Mouse (Mus musculus): ENCODE data around the gene Smim7.

The Smim7 gene

DNA sequence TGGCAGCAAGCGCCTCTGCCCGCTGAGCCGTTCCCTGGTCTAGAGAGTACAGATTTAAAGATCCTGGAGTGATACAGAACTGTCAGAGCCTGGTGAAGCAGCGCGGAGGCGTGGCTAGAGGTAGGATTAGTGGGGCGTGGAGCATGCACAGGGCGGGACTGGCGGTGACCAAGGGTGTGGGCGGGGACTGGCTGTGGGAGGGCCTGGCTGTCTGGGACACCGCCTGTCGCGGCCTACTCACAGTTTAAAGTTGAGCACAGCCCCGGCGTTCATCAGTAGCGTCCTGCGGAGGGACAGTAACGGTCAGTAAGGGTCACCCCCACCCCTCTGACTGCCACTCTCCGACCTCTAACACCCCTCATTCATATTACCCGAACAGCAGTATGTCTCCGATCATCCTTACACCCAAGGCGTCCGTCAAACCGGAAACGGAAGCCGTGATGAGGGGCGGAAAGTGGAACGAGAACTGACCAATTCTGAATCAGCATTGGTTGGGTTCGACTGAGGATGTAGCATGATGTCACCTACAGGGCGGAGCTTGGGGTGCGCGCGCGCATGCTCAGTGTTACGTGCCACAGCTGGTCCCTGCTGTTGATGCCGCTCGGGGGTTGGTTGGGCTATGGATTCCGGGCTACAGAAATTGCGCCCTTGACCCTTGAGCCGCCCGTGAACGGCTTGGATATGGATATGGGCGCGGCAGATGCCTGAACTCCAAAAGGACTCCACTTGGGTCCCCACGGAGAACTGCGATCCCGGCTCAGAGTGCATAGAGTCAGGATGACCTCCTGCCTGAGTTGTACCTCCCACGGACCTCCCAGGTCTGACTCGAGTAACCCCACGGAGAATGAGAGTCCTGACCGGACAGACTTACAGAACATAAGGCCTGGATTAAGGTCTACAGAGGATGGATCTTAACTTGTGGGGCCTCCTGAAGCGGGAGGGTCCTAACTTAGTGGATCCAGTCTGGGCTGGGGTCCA is at the start of gene Smim7:
TSS of gene Smim7 (minus strand) at position 456 of the 978 bp plus-strand sequence.
- peak; percentile 99 to 100 for DNase-seq (ENCODE audit: low spot score in 2 of 2)

DNA sequence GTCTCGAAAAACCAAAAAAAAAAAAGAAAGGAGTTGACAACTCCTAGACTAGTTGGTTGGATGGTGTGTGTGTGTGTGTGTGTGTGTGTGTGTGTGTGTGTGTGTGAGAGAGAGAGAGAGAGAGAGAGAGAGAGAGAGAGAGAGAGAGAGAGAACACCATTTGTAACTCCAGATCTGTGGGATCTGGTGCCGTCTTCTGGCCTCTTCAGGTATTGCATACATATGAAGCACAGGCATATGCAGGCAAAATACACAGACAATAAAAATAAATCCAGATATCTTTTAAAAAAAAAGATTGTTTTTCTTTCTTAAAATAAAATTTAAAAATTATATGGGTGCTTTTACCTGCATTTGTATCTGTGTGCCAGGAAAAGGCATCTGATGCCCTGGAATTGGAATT is 19.3 kb upstream of the Smim7 start:
- DNase-seq (ENCODE audit: low spot score in 2 of 2): no peak

DNA sequence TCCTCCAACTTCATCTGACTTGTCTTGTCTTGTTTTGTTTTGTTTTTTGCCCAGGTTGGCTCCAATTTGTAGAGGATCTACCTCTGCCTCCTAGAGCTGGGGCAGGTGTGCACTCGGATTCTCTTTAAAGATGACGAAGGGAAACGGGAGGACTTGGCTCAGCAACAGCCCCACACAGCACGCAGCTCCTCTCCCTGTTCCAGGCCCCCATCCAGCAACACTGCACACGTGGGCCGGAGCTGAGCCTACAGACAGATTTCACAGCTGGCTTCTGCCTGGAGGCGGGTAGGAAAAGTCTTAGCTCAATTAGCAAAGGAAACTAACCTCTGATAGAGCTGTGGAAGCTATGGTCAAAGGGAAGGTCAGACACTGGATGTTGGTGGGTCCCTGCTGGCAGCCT is 18.4 kb upstream of the Smim7 start:
- DNase-seq (ENCODE audit: low spot score in 2 of 2): peak; percentile 55 to 59

DNA sequence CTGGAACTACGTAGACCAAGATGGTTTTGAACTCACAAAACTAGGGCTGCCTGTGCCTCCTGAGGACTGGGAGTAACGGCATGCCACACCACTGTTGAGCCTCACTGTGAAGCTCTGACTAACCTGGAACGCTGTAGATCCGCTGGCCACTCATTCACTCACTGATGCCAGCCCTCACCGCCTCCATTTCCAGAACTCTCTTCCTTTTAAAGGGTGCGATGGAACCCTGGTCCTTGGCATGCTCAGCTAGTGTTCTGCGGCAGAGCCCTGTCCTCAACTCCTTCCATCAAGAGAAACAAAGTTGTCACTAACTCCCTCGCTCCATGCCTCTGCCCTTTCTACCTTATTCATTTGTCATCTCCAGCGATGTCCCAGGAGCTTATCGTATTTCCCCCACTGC is 18.0 kb upstream of the Smim7 start:
- DNase-seq (ENCODE audit: low spot score in 2 of 2): no peak

DNA sequence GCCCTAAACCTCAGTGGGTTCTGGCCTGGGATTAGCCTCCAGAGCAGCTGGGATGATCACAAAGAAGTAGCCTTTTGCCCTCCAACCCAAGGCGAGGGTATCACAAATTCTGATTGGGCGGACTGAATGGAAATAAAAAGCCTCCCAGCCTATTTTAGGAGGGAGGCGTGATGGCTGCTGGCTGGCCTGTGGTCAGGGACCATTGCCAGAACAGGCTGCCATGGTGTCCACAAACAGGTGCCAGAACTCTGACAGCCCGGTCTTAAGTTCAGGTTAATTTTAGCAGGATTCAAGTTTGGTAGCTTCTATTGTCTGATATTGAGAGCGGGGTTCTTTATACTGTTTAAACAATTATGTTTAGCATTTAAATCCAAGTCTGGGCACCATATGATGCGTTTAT is 16.9 kb upstream of the Smim7 start:
- peak; percentile 62 to 80 for DNase-seq (ENCODE audit: low spot score in 2 of 2)

DNA sequence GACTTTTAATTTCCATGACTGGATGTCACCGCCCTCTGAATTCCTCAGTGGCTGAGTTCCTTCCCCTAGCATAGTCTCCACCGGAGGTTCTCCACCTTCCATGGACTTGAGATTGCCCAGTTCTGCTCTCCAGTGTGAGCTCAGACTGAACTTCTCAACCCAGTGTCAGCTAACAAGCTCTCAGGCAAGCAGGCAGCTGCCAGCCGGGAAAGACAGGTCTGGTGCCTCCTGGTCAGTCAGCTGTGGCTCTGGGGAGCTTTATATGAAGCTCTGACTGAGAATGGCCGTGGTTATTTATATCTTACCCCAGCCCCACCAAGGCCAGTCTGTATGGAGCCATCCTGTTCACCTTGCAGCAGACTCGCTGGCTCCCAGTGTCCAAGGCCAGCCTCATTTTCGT is 13.5 kb upstream of the Smim7 start:
- peak in 1 of 2 experiments; percentile 41 for DNase-seq (ENCODE audit: low spot score in 2 of 2)

DNA sequence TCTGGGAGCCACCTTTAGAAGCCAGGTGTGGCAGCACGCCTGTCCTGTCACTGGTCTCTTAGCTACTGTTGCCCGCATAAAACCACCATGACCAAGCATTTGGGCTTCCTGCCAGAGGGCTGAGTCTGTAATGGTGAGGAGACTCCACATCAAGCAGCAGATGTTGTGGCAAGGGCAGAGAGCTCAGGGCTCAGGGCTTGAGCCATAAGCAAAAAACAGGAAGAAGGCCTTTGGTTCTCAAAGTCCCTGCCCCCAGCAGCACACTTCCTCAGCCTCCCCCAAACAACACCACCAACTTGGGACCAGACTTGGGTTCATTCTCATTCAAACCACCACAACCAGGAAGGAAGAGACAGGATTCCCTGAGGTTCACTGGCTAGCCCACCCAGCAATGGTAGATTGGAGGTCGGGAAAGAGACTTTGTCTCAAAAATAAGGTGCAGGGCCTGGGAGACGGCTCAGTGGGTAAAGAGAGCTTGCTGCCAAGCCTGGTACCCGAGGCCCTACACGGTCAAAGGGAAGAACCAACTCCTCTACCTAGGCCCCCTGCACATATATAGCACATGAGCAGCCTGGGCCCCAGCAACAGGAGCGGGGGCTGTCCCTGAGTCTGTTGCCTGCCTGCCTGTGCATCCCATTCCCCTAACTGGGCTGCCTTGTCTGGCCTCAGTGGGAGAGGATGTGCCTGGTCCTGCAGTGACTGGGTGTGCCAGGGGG is 12.3 kb upstream of the Smim7 start:
- peak; percentile 61 to 70 for DNase-seq (ENCODE audit: low spot score in 2 of 2)

DNA sequence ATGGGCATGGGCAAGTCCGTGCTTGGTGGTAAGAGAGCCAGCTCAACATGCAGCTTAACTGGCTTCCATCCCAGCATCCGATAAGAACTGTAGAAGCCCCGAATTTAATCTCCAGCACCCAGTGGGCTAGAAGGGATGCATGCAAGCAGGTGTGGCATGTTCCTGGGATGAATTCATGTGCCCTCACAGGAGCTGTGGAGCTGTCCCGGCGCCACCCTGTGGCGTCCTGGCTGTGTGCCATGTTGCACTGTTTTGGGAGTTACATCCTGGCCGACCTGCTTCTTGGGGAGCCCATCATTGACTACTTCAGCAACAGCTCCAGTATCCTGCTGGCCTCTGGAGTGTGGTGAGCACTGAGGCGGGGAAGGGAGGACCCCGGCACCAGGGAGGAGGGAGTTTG is 8.5 kb upstream of the Smim7 start:
- DNase-seq (ENCODE audit: low spot score in 2 of 2): no peak

DNA sequence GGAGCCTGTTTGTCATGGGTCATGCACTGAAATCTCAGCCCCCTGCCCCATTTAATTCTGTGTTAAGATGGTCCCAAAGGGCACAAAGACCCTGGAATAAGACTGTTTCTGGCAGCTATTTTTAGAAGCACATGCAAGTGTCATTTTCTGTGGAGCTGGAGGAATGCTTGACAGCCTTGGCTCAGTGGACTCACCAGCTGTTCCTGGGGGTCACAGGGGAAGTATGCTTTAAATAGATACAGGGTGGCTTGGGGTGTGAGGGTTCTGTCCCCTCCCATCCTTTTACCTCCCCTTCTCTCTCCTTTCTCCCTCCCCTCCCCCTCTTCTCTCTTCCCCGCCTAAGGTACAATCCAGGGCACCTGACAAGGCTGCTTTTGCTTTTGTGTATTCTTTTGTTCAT is 7.1 kb upstream of the Smim7 start:
- DNase-seq (ENCODE audit: low spot score in 2 of 2): no peak

DNA sequence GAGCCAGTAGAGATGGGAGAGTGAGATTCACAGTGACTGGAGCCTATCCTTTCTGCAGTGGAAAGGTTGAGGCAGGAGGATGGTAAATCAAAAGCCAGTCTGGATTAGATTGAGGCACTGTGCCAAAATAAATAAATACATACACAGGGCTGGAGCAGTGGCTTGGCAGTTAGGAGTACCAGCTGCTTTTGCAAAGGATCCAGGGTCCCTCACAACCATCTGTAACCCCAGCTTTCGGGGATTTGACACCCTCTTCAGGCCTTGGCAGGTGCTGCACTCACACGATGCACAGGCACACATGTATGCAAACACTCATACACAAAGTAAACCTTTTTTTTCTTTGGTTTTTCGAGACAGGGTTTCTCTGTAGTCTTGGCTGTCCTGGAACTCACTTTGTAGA is 6.4 kb upstream of the Smim7 start:
- no peak for DNase-seq (ENCODE audit: low spot score in 2 of 2)

DNA sequence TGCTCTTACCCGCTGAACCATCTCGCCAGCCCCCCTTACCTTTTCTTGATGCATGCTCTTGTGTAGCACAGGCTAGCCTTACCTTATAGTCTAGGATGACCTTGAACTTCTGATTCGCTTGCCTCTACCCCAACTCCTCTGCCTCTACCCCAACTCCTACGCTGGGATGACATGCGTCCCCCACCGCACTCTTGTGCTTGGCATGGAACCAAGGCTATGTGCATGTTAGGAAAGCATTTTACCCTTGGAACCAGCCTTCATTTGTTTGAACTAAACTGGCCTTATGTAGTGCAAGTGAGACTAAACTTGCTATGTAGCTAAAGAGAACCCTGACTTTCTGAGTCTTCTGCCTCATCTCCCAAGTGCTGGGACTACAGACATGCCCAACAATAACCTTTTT is 5.0 kb upstream of the Smim7 start:
- no peak for DNase-seq (ENCODE audit: low spot score in 2 of 2)

DNA sequence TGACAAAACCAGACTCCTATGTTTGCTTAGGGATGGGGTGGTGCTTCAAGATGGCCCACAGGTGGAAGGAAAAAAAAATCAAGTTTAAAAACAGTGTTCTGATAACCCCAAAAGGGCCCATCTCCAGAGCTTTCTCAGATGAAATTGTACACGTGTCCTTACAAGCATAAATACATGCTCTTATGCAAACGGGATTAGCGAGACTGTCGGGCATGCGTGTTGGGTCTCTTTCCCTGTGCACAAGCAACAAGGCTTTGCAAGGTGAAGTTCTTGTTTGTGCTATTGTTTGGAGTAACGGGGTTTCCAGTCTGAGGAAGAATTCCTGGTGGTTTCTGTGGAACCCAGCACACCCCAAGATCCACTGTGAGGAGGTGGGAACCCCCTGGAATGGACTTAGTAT is 2.6 kb upstream of the Smim7 start:
- DNase-seq (ENCODE audit: low spot score in 2 of 2): no peak

DNA sequence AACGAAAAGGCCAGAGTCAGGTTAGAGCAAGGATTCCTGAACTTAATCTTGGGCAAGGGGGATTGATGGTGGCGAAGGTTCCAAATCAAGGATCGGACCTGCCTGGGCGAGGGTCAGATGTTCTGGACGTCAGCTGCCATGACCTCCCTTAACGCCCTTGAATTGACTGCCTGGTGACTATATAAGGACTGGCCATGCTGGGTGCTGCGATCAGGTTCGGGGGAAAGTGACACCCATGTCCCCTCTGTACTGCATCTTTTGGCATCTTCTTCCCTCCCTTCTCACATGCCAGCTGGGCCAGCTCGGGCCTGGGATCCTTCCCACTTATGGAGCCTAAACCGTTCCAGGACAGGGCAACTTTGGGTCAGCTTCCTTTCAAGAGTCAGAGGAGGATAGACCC is 1.6 kb upstream of the Smim7 start:
- peak; percentile 60 to 61 for DNase-seq (ENCODE audit: low spot score in 2 of 2)

DNA sequence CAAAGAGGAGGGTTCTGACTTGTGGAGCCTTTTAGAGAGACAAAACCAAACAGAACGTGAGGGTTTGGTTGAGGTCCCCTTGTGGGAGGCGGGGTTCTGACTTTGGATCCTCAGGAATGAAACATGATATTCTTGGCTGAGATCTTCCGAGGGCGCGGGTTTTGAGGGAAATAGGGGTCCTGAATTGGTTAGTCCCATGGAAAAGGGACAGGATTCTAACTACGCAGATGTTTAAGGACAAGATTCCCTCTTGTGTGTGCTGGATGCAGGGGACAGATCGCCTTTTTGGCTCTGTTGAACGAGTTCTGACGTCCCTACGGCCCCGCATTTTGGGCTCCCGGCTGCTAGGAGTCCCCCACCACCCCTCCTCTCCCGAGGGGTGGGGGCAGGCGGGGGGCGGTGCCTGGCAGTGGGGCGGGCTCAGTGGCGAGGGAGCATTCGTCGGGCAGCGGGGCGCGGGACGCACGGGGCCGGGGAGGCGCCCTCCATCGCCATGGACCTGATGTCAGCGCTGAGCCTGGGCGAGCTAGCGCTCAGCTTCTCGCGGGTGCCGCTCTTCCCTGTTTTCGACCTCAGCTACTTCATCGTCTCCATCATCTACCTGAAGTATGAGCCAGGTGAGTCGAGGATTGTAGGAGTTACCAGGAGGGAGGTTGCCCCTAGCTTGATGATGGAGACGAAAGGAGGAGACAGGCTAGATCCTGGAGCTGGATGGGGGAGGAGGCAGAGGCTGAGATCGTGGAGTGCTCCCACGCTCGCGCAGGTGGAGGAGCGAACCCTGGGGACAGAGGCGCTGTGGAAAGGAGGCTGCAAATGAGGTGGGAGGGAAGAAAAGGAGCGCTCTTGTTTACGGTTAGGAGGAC is 954 bp upstream of the Smim7 start, which contains the start of gene Tmem38a:
TSS of gene Tmem38a (plus strand) at position 445 of the 863 bp plus-strand sequence.
- DNase-seq (ENCODE audit: low spot score in 2 of 2): peak; percentile 81 to 84

DNA sequence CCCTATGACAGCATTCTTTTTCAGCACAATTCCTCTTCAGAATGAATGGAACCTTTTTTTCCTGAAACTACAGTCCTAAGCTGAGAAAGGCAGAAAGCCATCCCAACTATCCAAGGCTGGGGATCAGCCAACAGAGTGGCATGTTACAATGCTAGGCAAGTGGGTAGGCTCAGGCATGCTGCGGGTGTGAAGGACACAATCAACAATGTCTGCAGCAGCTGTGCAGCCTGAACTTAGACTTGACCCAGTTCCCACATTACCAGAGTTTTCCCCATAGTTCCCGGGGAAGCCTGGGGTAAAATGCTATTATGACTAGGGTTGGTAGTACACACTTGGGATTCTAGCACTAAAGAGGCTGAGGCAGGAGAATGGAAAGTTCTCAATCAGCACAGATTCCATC is 4.9 kb downstream of the Smim7 start:
- DNase-seq (ENCODE audit: low spot score in 2 of 2): no peak

DNA sequence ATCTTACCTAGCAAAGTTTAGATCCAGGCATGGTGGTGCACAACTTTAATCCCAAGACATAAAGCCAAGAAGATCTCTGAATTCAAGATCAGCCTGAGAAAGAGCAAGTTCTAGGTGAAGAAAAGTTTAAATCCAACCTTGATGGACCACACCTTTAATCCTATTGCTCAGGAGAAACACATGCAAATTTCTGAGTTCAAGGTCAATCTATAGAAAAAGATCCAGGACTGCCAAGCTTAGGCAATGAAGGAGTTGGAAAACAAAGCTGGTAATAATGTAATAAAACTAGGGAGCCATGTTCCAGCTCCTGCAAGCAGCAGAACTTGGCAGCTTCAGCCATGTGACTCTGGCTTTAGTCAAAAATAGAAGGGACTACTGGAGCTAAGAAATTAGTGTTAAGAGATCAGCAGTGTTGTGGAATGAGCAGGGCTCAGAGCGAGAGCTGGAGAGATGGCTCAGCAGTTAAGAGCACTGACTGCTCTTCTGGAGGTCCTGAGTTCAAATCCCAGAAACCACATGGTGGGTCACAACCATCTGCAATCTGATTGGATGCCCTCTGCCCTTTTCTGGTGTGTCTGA is 9.7 kb downstream of the Smim7 start:
- peak in 1 of 2 experiments; percentile 44 for DNase-seq (ENCODE audit: low spot score in 2 of 2)

DNA sequence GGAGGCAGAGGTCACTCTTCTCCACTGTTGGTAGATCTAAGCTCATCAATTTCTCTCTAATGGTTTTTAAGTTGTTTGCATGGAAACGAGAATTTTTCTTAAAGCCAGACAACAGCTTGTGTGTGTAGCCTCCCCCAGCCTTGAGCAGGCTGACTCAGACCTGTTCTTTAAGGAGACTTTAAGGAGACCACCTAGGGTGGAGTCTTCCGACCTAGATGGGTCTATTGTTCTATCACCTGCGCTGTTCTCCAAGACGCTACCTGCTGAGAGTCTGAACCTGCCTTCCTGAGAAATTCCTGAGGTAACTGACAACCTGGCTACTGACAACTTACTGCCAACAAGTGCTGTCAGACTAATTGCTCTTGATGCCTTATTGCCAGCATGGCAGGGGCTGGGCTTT is 15.1 kb downstream of the Smim7 start:
- DNase-seq (ENCODE audit: low spot score in 2 of 2): no peak

DNA sequence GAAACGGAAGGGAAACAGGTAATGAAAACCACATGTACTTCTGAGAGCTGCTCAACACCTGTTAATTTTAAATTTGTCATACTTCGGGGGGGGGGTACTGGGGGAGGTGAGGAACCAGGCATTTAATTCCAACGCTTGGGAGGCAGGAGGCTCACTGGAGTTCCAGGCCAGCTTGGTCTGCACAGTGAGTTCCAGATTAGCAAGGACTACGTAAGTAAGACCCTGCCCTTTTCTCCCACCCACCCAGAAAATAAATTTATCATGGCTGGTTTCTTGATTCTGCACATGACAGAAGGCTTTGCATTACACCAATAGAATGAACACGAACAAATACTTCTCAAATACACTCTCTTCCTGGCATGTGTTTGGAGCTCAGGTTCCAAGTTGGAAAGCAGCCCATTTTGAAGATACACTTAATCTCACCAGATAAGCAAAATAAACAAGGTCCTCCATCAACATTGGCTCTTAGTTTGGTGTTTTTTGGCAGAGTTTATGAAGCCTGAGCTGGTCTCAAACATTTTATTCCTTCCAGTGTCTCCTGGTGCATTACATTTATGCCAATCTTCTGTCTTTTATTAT is 21.5 kb downstream of the Smim7 start:
- DNase-seq (ENCODE audit: low spot score in 2 of 2): peak; percentile 22 to 55

DNA sequence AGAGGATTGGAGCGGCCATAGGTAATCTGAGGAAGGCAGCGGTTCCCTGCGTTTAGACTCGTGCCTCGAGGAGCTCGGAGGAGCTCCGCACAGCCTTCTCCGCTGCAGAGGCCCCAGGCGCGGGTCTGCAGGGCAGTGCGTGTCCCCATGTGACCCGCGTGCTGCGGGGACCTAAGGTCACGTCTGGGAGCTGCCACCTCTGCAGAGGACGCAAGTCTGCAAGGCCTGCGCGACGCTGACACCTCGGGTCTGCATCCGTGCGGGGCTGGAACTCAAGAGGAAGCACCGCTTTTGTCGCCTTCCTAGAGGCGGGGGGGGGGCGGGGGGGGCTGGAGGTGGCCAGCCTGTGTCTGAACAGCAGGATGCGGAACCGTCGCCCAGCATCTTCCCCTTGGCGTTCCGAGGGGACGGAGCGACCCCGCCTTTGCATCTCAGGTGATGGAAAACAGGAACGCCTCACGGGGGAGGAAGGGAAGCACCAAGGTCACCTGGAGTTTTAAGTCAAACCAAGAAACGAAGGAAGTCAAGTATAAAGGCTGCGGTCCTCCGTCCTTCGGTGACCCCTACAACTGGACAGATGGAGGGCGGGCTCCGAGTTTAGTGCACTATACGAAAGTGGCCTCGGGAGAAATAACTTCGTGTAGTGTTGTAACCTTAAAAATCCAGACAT is 22.1 kb downstream of the Smim7 start:
- DNase-seq (ENCODE audit: low spot score in 2 of 2): no peak

DNA sequence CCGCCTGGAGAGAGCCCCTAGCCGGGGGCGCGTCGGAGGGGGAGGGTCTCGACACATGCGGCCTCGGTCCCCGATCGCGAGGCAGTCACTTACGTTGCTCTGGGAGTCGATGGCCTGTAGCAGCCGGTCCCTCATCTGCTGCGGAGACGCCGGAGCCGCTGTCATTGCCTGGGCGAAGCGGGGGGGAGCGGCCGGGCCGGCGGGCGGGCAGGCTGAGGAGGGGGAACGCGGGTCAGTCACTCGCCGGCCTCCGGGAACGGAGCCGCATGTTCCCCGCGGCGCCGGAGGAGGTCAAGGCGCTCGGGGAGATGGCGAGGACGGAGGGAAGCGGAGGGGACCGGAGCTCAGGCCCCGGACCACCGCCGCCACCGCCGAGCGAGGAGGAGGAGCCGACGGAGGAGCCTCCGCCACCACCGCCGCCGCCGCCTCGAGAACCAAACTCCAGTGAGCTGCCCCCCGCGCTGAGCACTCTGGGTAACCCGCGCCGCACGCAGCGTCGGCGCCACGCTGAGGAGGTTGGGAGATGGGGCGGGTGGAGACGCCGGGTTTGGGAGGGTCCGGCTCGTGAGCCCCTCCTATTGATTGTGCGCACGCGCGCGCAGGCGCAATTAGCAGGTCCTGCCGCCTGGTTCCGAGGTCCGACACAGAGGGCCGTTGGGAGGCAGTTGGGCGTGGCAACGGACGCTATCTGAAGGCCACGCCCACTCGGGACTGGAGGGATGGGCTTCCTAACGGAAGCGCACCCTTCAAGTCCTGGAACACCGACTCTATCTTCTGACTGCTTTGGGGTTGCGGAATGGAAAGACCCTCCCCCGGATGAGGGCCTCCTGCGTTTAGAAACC is 22.9 kb downstream of the Smim7 start, which contains the start of gene Med26:
TSS of gene Med26 (minus strand) at position 469 of the 842 bp plus-strand sequence.
- peak; percentile 99 to 100 for DNase-seq (ENCODE audit: low spot score in 2 of 2)

Data from heart, adult 9 months (tissue).